Mouse (Mus musculus) embryonic facial prominence, embryonic 11.5 days (tissue): ENCODE data around the gene Exo5. TPM values are rescaled to one million over a fixed set of nuclear protein-coding genes. Genes with fewer than 3 reads are reported as not detected.

Experiments used
- ATAC-seq: fragments of 200-750 bp; cut with Nextera tagmentation; replicated peaks from 2 replicates; pipeline ENCODE4 v1.8.0; 2017; ENCODE audit warnings: low read depth; ENCODE audit not compliant: insufficient number of reproducible peaks, low FRiP score, low TSS enrichment
- DNase-seq: peaks from one replicate; pipeline ENCODE4 v3.0.0-alpha.2; 2015; ENCODE audit warnings: low spot score
- H3K27ac ChIP-seq: fragments of 300-500 bp; sonication (generic); replicated peaks from 2 replicates; pipeline ENCODE4 v1.5.1; 2014; ENCODE audit warnings: mild to moderate bottlenecking, low read depth, low read length, control low read depth
- H3K27me3 ChIP-seq: fragments of 300-500 bp; sonication (generic); 2 replicates; pipeline ENCODE4 v1.6.1; 2014; ENCODE audit warnings: mild to moderate bottlenecking, low read length, moderate library complexity, mixed read lengths; ENCODE audit not compliant: control insufficient read depth, insufficient read depth
- H3K36me3 ChIP-seq: fragments of 300-500 bp; sonication (generic); replicated peaks from 2 replicates; pipeline ENCODE4 v1.6.1; 2014; ENCODE audit warnings: low read depth, mild to moderate bottlenecking, low read length, moderate library complexity, mixed read lengths; ENCODE audit not compliant: control insufficient read depth, insufficient read depth
- H3K4me1 ChIP-seq: fragments of 300-500 bp; sonication (generic); 2 replicates; pipeline ENCODE4 v1.6.1; 2014; ENCODE audit warnings: low read length, mixed read lengths; ENCODE audit not compliant: control insufficient read depth, insufficient read depth
- H3K4me2 ChIP-seq: fragments of 300-500 bp; sonication (generic); 2 replicates; pipeline ENCODE4 v1.6.1; 2014; ENCODE audit warnings: low read depth, mild to moderate bottlenecking, control low read depth, low read length, moderate library complexity
- H3K4me3 ChIP-seq: fragments of 300-500 bp; sonication (generic); 2 replicates; pipeline ENCODE4 v1.5.1; 2014; ENCODE audit warnings: low read depth, low read length, control low read depth
- H3K9ac ChIP-seq: fragments of 300-500 bp; sonication (generic); replicated peaks from 2 replicates; pipeline ENCODE4 v1.6.1; 2014; ENCODE audit warnings: mild to moderate bottlenecking, control low read depth, low read length
- H3K9me3 ChIP-seq: fragments of 300-500 bp; sonication (generic); replicated peaks from 2 replicates; pipeline ENCODE4 v1.6.1; 2016; ENCODE audit warnings: mild to moderate bottlenecking, low read length, inconsistent platforms, mixed read lengths; ENCODE audit not compliant: control insufficient read depth
- WGBS: fragments of 180-500 bp; shearing (Covaris S2); extraction: QIAGEN DNeasy Blood & Tissue Kit; methylation state at CpG from one replicate; pipeline ENCODE4 v1.1.7; 2014; 5-methylcytosine and 5-hydroxymethylcytosine counted together
- polyA plus RNA-seq: library from polyadenylated mRNA; unstranded; fragments of >200 nt; fragmentation: Nextera tagmentation; extraction: Ambion mirVana; gene quantifications from 2 replicates; pipeline ENCODE4 v1.2.1, GENCODE M21; 2014

The Exo5 gene
- polyA plus RNA-seq, 1 experiment from 2014 or later = 34.6 TPM

GRCm38 (mm10) chr4:120914501-120914900, 10.3 kb downstream of the Exo5 start:
- no peak overlapping the region for H3K4me2 ChIP-seq
- H3K4me3 ChIP-seq = no peak overlapping the region
- no peaks in the 10 kb centered on the region for H3K36me3 ChIP-seq
- no peaks in the 10 kb centered on the region for H3K4me1 ChIP-seq
- H3K27me3 ChIP-seq = no peaks in the 10 kb centered on the region
- DNase-seq = no peak
- H3K27ac ChIP-seq = no peak overlapping the region
- H3K9me3 ChIP-seq = no peaks in the 10 kb centered on the region
- WGBS = 73% methylated on average over 4 of the region's 4 CpGs
- H3K9ac ChIP-seq = no peak overlapping the region
- ATAC-seq = no peak

DNA sequence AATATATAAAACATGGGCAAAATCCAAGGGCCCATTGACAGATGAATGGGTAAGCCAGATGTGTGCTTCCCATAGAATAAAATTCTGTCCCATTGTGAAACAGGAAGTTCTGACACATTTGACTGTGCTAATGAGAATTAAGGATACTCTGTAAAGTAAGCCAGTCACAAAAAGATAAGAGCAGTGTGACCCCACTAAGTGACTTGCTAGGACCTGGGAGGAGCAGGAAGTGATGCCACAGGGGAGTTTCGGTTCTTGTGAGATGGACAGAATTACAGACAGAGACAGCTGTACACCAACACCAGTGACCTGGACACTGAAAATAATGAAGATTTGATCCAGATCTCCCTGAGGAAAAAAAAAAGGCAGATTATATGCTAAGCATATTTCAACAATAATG, 11.0 kb downstream of the Exo5 start:
- DNase-seq (no peak), ATAC-seq (no peak)
- no peak overlapping the region for H3K4me3 ChIP-seq
- H3K36me3 ChIP-seq = no peaks in the 10 kb centered on the region
- H3K4me2 ChIP-seq = no peak overlapping the region
- 83% methylated on average over 1 of the region's 1 CpGs for WGBS
- no peaks in the 10 kb centered on the region for H3K4me1 ChIP-seq
- no peak overlapping the region for H3K9ac ChIP-seq
- no peak overlapping the region for H3K27ac ChIP-seq
- H3K27me3 ChIP-seq = no peaks in the 10 kb centered on the region
- no peaks in the 10 kb centered on the region for H3K9me3 ChIP-seq

- H3K36me3 ChIP-seq = no peaks in the 10 kb centered on the region
- H3K4me3 ChIP-seq = no peak overlapping the region
- 59% methylated on average over 8 of the region's 8 CpGs for WGBS
Observed at GRCm38 (mm10) chr4:120913443-120913842, 11.4 kb downstream of the Exo5 start.

DNA sequence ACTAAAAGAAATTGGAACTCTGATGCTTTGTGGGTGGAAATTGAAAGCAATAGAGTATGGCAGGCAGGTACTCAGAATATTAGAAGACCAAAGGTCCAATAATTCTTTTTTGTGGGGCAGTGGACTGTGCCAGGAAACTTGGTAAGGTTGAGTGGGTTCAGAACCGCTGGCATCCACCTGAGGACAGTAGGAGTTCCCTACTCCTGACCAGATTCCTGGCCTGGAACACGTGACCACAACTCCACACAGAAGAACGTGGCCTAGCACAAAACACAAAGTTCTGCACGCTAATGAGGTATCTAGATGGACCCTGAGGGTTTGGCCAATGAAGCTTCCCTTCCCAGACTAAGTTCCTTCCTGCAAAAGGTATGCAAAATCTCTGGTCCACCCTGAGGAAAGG, 12.0 kb downstream of the Exo5 start:
- no peak overlapping the region for H3K9ac ChIP-seq
- no peak overlapping the region for H3K27ac ChIP-seq
- no peak for DNase-seq
- H3K36me3 ChIP-seq = no peaks in the 10 kb centered on the region
- no peaks in the 10 kb centered on the region for H3K9me3 ChIP-seq
- no peak for ATAC-seq
- H3K27me3 ChIP-seq = no peaks in the 10 kb centered on the region
- 48% methylated on average over 4 of the region's 4 CpGs for WGBS
- no peak overlapping the region for H3K4me3 ChIP-seq
- H3K4me1 ChIP-seq = no peaks in the 10 kb centered on the region
- no peak overlapping the region for H3K4me2 ChIP-seq

More at GRCm38 (mm10) chr4:120913443-120913842, 11.4 kb downstream of the Exo5 start:
- no peaks in the 10 kb centered on the region for H3K27me3 ChIP-seq
- H3K27ac ChIP-seq = no peak overlapping the region
- no peaks in the 10 kb centered on the region for H3K4me1 ChIP-seq
- no peak for DNase-seq
- H3K9ac ChIP-seq = no peak overlapping the region
- H3K9me3 ChIP-seq = no peaks in the 10 kb centered on the region
- H3K4me2 ChIP-seq = no peak overlapping the region
- ATAC-seq = no peak

DNA sequence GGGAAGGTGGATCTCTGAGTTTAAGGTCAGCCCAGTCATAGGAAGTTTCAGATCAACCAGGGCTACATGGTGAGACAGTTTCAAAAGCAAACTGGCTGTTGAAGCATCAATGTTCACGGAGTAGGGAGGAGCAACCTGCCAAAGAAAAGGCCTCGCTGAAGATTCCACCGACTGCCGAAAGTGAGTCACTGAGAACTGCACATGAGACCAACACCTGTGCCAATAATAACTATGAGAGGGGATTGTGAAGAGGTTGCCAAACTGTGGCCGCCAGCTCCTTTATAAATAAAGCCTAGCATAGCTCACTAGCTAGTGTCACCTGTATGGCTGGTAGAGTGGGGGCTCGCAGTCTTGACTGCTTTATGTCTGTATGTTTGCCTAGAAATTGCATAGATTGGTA, 13.7 kb downstream of the Exo5 start:
- Histone ChIP-seq H3K9ac (no peak overlapping the region), H3K4me3 (no peak overlapping the region), H3K4me1 (no peaks in the 10 kb centered on the region), H3K27ac (no peak overlapping the region), H3K27me3 (no peaks in the 10 kb centered on the region), H3K36me3 (no peaks in the 10 kb centered on the region), H3K9me3 (no peaks in the 10 kb centered on the region), H3K4me2 (no peak overlapping the region)
- ATAC-seq = no peak
- DNase-seq = no peak
- 87% methylated on average over 6 of the region's 6 CpGs for WGBS

- no peaks in the 10 kb centered on the region for H3K27me3 ChIP-seq
- H3K27ac ChIP-seq = no peak overlapping the region
- ATAC-seq = peak; percentile 56; the same call in 1 of the 2 replicates
- no peak overlapping the region for H3K9ac ChIP-seq
- WGBS = 32% methylated on average over 15 of the region's 15 CpGs
- no peaks in the 10 kb centered on the region for H3K4me1 ChIP-seq
- H3K9me3 ChIP-seq = no peaks in the 10 kb centered on the region
- H3K4me3 ChIP-seq = no peak overlapping the region
- peak; percentile 87 for DNase-seq
- no peak overlapping the region for H3K4me2 ChIP-seq
- no peaks in the 10 kb centered on the region for H3K36me3 ChIP-seq
Observed at GRCm38 (mm10) chr4:120909558-120910150, 15.2 kb downstream of the Exo5 start.

GRCm38 (mm10) chr4:120905644-120906043, 19.2 kb downstream of the Exo5 start:
- 70% methylated on average over 5 of the region's 5 CpGs for WGBS

DNA sequence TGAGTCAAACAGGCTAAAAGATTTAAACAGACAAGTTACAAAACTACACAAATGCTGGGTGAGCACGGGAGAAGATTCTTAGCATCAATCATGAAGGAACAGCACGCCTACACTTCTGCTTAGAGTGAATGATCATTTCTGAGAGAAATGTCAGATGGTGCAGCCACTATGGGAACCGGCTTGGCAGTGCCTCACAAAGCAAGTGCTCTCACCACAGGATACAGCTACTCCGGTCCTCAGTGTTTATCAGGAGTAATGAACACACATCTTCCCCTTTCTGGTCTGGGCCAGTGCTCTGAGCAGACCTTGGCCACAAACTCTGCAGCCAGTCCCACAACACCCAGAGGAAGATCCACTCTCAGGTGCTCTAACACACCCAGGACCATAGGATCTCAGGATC, 20.3 kb downstream of the Exo5 start:
- H3K9ac ChIP-seq = no peak overlapping the region
- 67% methylated on average over 4 of the region's 4 CpGs for WGBS
- no peak for DNase-seq

More at GRCm38 (mm10) chr4:120905644-120906043, 19.2 kb downstream of the Exo5 start:
- Histone ChIP-seq H3K9me3 (no peaks in the 10 kb centered on the region), H3K9ac (no peak overlapping the region), H3K4me2 (no peak overlapping the region), H3K27ac (no peak overlapping the region), H3K36me3 (no peaks in the 10 kb centered on the region), H3K4me1 (no peaks in the 10 kb centered on the region), H3K4me3 (no peak overlapping the region), H3K27me3 (no peaks in the 10 kb centered on the region)
- DNase-seq (no peak), ATAC-seq (no peak)

More for the DNA sequence above, 20.3 kb downstream of the Exo5 start:
- no peak for ATAC-seq
- no peak overlapping the region for H3K4me2 ChIP-seq
- no peaks in the 10 kb centered on the region for H3K27me3 ChIP-seq
- H3K4me3 ChIP-seq = no peak overlapping the region
- H3K4me1 ChIP-seq = no peaks in the 10 kb centered on the region
- H3K27ac ChIP-seq = no peak overlapping the region
- H3K36me3 ChIP-seq = no peaks in the 10 kb centered on the region
- H3K9me3 ChIP-seq = no peaks in the 10 kb centered on the region
